Mouse (Mus musculus): ENCODE results near the gene Commd6. TPM values are rescaled to one million over a fixed set of nuclear protein-coding genes. Genes with fewer than 3 reads are reported as not detected.

The Commd6 gene
- 19.1 and 26.8 TPM in 2 replicates for polyA plus RNA-seq (2012; rRNA removed; ENCODE audit: low replicate concordance)

GRCm38 (mm10) chr14:101640153-101640843, at the start of gene Commd6:
Commd6 (minus strand) TSS chr14:101640686.

GRCm38 (mm10) chr14:101653581-101654525, 13.4 kb upstream of the Commd6 start, which contains the start of gene Uchl3:
Uchl3 (plus strand) TSS chr14:101653967.

DNA sequence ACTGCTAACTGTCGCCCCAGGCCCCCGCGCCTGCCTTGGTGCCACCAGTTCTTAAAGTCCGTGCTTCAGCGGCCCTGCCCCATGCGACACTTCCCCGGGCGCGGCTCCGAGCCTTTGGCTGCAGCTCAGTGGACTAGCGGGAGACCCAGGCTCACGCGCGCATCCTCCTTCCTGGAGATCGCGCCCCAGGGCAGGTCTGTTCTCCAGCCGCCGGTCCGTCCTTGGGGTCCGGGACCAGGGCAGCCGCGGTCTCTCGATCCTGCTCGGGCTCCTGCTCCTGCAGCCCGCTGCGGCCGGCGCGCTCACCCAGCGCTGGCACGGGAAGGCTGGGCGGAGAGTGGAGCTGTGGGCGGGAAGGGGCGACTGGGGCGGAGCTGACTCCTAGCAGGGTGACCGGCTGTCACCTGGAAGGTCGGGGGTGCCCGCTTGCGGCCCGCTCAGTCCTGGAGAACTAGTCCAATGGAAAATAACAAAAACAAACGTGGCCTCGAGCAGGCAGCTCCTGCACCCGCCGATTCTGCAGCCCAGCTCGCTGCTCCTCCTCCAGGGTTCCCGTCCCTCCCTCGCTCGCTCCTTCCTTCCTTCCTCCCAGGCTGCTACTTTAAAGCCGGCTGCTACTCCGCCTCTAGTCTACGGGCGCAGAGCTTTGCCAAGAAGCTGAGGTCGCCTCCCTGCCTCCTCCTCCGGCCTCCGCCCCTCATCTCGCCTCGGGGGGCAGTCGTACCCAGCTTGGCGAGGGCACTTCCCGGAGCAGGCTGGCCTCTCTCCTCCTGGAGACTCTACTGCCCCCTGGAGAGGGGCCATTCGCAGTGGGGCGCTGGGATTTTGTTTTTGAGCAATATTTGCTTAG, 31.7 kb downstream of the Commd6 start, which contains the start of gene Tbc1d4:
TSS of gene Tbc1d4 (minus strand) at position 673 of the 850 bp plus-strand sequence.

Other genes with a start within 250 kb of the Commd6 start
- 21.1 and 28.2 TPM in 2 replicates for gene Tbc1d4, start 31.5 kb downstream of the Commd6 start, polyA plus RNA-seq (2012; rRNA removed; ENCODE audit: low replicate concordance)
- gene Uchl3, start 13.3 kb upstream of the Commd6 start, polyA plus RNA-seq (2012; rRNA removed; ENCODE audit: low replicate concordance) = 9.2 and 9.5 TPM in 2 replicates
- 1.4 and 6.4 TPM in 2 replicates for gene Gm9922, start 89.1 kb upstream of the Commd6 start, polyA plus RNA-seq (2012; rRNA removed; ENCODE audit: low replicate concordance)
- 18.0 and 22.5 TPM in 2 replicates for gene Lmo7, start 89.3 kb upstream of the Commd6 start, polyA plus RNA-seq (2012; rRNA removed; ENCODE audit: low replicate concordance)

All from mammary gland, adult 2 months (tissue).